Mouse (Mus musculus) heart, postnatal 0 days (tissue): Measurements from ENCODE around the gene Cbx3. TPM values are rescaled to one million over a fixed set of nuclear protein-coding genes. Genes with fewer than 3 reads are reported as not detected.

Experiments
- ATAC-seq: fragments of 200-750 bp; cut with Nextera tagmentation; 2 replicates; pipeline ENCODE4 v1.8.0; 2017; ENCODE audit warnings: low read depth, moderate number of reproducible peaks, moderate library complexity; ENCODE audit not compliant: insufficient read depth
- DNase-seq: peaks from one replicate; pipeline ENCODE4 v3.0.0-alpha.2; 2016; ENCODE audit warnings: low spot score
- H3K27ac ChIP-seq: fragments of 300-500 bp; sonication (generic); 2 replicates; pipeline ENCODE4 v1.5.1; 2014; ENCODE audit warnings: low read depth, mild to moderate bottlenecking
- H3K27me3 ChIP-seq: fragments of 300-500 bp; sonication (generic); 2 replicates; pipeline ENCODE4 v1.6.1; 2014; ENCODE audit warnings: low read length, mixed read lengths; ENCODE audit not compliant: control insufficient read depth, insufficient read depth
- H3K36me3 ChIP-seq: fragments of 300-500 bp; sonication (generic); replicated peaks from 2 replicates; pipeline ENCODE4 v1.6.1; 2014; ENCODE audit warnings: low read length, mixed read lengths; ENCODE audit not compliant: control insufficient read depth, insufficient read depth
- H3K4me1 ChIP-seq: fragments of 300-500 bp; sonication (generic); 2 replicates; pipeline ENCODE4 v1.6.1; 2014; ENCODE audit warnings: antibody characterized with exemption; ENCODE audit not compliant: control insufficient read depth, insufficient read depth
- H3K4me2 ChIP-seq: fragments of 300-500 bp; sonication (generic); 2 replicates; pipeline ENCODE4 v1.6.1; 2014; ENCODE audit warnings: low read depth, mild to moderate bottlenecking, low read length, moderate library complexity
- H3K4me3 ChIP-seq: fragments of 300-500 bp; sonication (generic); 2 replicates; pipeline ENCODE4 v1.5.1; 2014; ENCODE audit warnings: low read depth, low read length
- H3K9ac ChIP-seq: fragments of 300-500 bp; sonication (generic); replicated peaks from 2 replicates; pipeline ENCODE4 v1.6.1; 2014; ENCODE audit warnings: low read depth, low read length, mixed read lengths
- H3K9me3 ChIP-seq: fragments of 300-500 bp; sonication (generic); replicated peaks from 2 replicates; pipeline ENCODE4 v1.6.1; 2016; ENCODE audit warnings: low read length; ENCODE audit not compliant: control insufficient read depth
- CTCF ChIP-seq: IDR thresholded peaks from 2 replicates; pipeline ENCODE4 v1.5.1; 2016; ENCODE audit warnings: antibody characterized with exemption, control low read depth, low read depth
- EP300 ChIP-seq: IDR thresholded peaks from 2 replicates; pipeline ENCODE4 v1.6.1; 2016; ENCODE audit warnings: antibody characterized with exemption, low read depth
- WGBS: fragments of 180-500 bp; shearing (Covaris S2); extraction: QIAGEN DNeasy Blood & Tissue Kit; methylation state at CpG from one replicate; pipeline ENCODE4 v1.1.7; 2014; 5-methylcytosine and 5-hydroxymethylcytosine counted together
- polyA plus RNA-seq: library from polyadenylated mRNA; unstranded; fragments of >200 nt; fragmentation: Nextera tagmentation; extraction: Ambion mirVana; gene quantifications from 2 replicates; pipeline ENCODE4 v1.2.1, GENCODE M21; 2015
- total RNA-seq: library from RNA; depleted of rRNA; stranded (reverse); fragments of >200 nt; gene quantifications from 2 replicates; pipeline ENCODE4 v1.2.3, GENCODE M21; 2014; ENCODE audit warnings: low replicate concordance

Gene Cbx3
- total and polyA plus RNA-seq, 2 experiments from 2014 or later: 66.0 to 270 TPM

- Histone ChIP-seq H3K36me3 (no peaks in the 10 kb centered on the region), H3K9ac (no peak overlapping the region), H3K9me3 (no peaks in the 10 kb centered on the region), H3K4me2 (no peak overlapping the region), H3K4me3 (no peak overlapping the region), H3K27me3 (no peaks in the 10 kb centered on the region), H3K4me1 (no peaks in the 10 kb centered on the region), H3K27ac (no peak overlapping the region)
- TF ChIP-seq EP300 (no peak), CTCF (no peak)
- 50% methylated on average over 1 of the region's 1 CpGs for WGBS
- no peak for ATAC-seq
- DNase-seq: no peak
Observed at GRCm38 (mm10) chr6:51505671-51506070, 35.5 kb downstream of the Cbx3 start.

- DNase-seq (no peak), ATAC-seq (no peak)
- WGBS: 75% methylated on average over 2 of the region's 2 CpGs
- Histone ChIP-seq H3K27me3 (no peaks in the 10 kb centered on the region), H3K9ac (no peak overlapping the region), H3K4me3 (no peak overlapping the region), H3K9me3 (no peaks in the 10 kb centered on the region), H3K27ac (no peak overlapping the region), H3K36me3 (no peaks in the 10 kb centered on the region), H3K4me2 (no peak overlapping the region), H3K4me1 (no peaks in the 10 kb centered on the region)
- TF ChIP-seq EP300: no peak
Observed at GRCm38 (mm10) chr6:51507556-51507955, 37.4 kb downstream of the Cbx3 start.

- no peaks in the 10 kb centered on the region for H3K9me3 ChIP-seq
- H3K9ac ChIP-seq: no peak overlapping the region
- ATAC-seq: peak; percentile 79
- H3K27me3 ChIP-seq: no peaks in the 10 kb centered on the region
- no peaks in the 10 kb centered on the region for H3K36me3 ChIP-seq
- TF ChIP-seq EP300 (no peak), CTCF (peak; percentile 75)
- H3K4me2 ChIP-seq: peak overlapping the region; percentile 55
- no peaks in the 10 kb centered on the region for H3K4me1 ChIP-seq
- peak overlapping the region; percentile 37 for H3K4me3 ChIP-seq
- peak; percentile 78 for DNase-seq
- WGBS: 17% methylated on average over 18 of the region's 18 CpGs
- H3K27ac ChIP-seq: no peak overlapping the region
Observed at GRCm38 (mm10) chr6:51508750-51509648, 38.8 kb downstream of the Cbx3 start.

GRCm38 (mm10) chr6:51510094-51510493 lies 39.9 kb downstream of the Cbx3 start:
- Histone ChIP-seq H3K9ac (no peak overlapping the region), H3K36me3 (no peaks in the 10 kb centered on the region), H3K27ac (no peak overlapping the region), H3K4me2 (no peak overlapping the region), H3K4me1 (no peaks in the 10 kb centered on the region), H3K27me3 (no peaks in the 10 kb centered on the region), H3K4me3 (no peak overlapping the region), H3K9me3 (no peaks in the 10 kb centered on the region)
- ATAC-seq (no peak), DNase-seq (no peak)
- TF ChIP-seq CTCF: peak; percentile 42
- no peak for TF ChIP-seq EP300
- WGBS: 21% methylated on average over 5 of the region's 5 CpGs

GRCm38 (mm10) chr6:51510946-51511345 lies 40.8 kb downstream of the Cbx3 start:
- Histone ChIP-seq H3K27ac (no peak overlapping the region), H3K27me3 (no peaks in the 10 kb centered on the region), H3K4me2 (no peak overlapping the region), H3K36me3 (no peaks in the 10 kb centered on the region), H3K4me1 (no peaks in the 10 kb centered on the region), H3K9me3 (no peaks in the 10 kb centered on the region), H3K4me3 (no peak overlapping the region), H3K9ac (no peak overlapping the region)
- ATAC-seq (no peak), DNase-seq (no peak)
- no peak for TF ChIP-seq CTCF
- no peak for TF ChIP-seq EP300
- 75% methylated on average over 1 of the region's 1 CpGs for WGBS

- ATAC-seq (no peak), DNase-seq (no peak)
- no peaks in the 10 kb centered on the region for H3K27me3 ChIP-seq
- no peak overlapping the region for H3K27ac ChIP-seq
- H3K4me3 ChIP-seq: no peak overlapping the region
- no peaks in the 10 kb centered on the region for H3K4me1 ChIP-seq
- H3K9me3 ChIP-seq: peaks cover 14% of the 10 kb centered on the region; the same call in 1 of the 2 replicates
- no peaks in the 10 kb centered on the region for H3K36me3 ChIP-seq
- TF ChIP-seq EP300: no peak
- TF ChIP-seq CTCF: no peak
- 58% methylated on average over 3 of the region's 3 CpGs for WGBS
- no peak overlapping the region for H3K4me2 ChIP-seq
- no peak overlapping the region for H3K9ac ChIP-seq
Observed at GRCm38 (mm10) chr6:51513745-51514144, 43.6 kb downstream of the Cbx3 start.
